Mouse (Mus musculus) neural tube, embryonic 14.5 days (tissue): ENCODE data around the gene Nxn. TPM values are rescaled to one million over a fixed set of nuclear protein-coding genes. Genes with fewer than 3 reads are reported as not detected.

Experiments
- ATAC-seq: fragments of 200-750 bp; cut with Nextera tagmentation; 2 replicates; pipeline ENCODE4 v1.8.0; 2017; ENCODE audit warnings: low read depth, mild to moderate bottlenecking, moderate TSS enrichment, moderate library complexity
- H3K27ac ChIP-seq: fragments of 300-500 bp; sonication (generic); 2 replicates; pipeline ENCODE4 v1.5.1; 2014; ENCODE audit warnings: low read depth, mild to moderate bottlenecking, control low read depth, low read length, moderate library complexity, mixed read lengths
- H3K27me3 ChIP-seq: fragments of 300-500 bp; sonication (generic); 2 replicates; pipeline ENCODE4 v1.6.1; 2014; ENCODE audit warnings: low read length; ENCODE audit not compliant: control insufficient read depth, insufficient read depth
- H3K36me3 ChIP-seq: fragments of 300-500 bp; sonication (generic); 2 replicates; pipeline ENCODE4 v1.6.1; 2014; ENCODE audit warnings: low read length, mixed read lengths; ENCODE audit not compliant: control insufficient read depth, insufficient read depth
- H3K4me1 ChIP-seq: fragments of 300-500 bp; sonication (generic); 2 replicates; pipeline ENCODE4 v1.6.1; 2014; ENCODE audit warnings: low read length; ENCODE audit not compliant: control insufficient read depth, insufficient read depth
- H3K4me2 ChIP-seq: fragments of 300-500 bp; sonication (generic); 2 replicates; pipeline ENCODE4 v1.6.1; 2014; ENCODE audit warnings: mild to moderate bottlenecking, low read depth, low read length, control low read depth
- H3K4me3 ChIP-seq: fragments of 300-500 bp; sonication (generic); 2 replicates; pipeline ENCODE4 v1.5.1; 2014; ENCODE audit warnings: low read depth, low read length, control low read depth, mixed read lengths
- H3K9ac ChIP-seq: fragments of 300-500 bp; sonication (generic); replicated peaks from 2 replicates; pipeline ENCODE4 v1.6.1; 2014; ENCODE audit warnings: low read depth, mild to moderate bottlenecking, control low read depth, low read length, mixed read lengths
- H3K9me3 ChIP-seq: fragments of 300-500 bp; sonication (generic); 2 replicates; pipeline ENCODE4 v1.6.1; 2016; ENCODE audit warnings: low read length; ENCODE audit not compliant: control insufficient read depth
- WGBS: fragments of 180-500 bp; shearing (Covaris S2); extraction: QIAGEN DNeasy Blood & Tissue Kit; methylation state at CpG from one replicate; pipeline ENCODE4 v1.1.7; 2014; 5-methylcytosine and 5-hydroxymethylcytosine counted together
- polyA plus RNA-seq: library from polyadenylated mRNA; unstranded; fragments of >200 nt; fragmentation: Nextera tagmentation; extraction: Ambion mirVana; gene quantifications from 2 replicates; pipeline ENCODE4 v1.2.1, GENCODE M21; 2014

Nxn gene
- polyA plus RNA-seq, 1 experiment from 2014 or later: 23.5 TPM

DNA sequence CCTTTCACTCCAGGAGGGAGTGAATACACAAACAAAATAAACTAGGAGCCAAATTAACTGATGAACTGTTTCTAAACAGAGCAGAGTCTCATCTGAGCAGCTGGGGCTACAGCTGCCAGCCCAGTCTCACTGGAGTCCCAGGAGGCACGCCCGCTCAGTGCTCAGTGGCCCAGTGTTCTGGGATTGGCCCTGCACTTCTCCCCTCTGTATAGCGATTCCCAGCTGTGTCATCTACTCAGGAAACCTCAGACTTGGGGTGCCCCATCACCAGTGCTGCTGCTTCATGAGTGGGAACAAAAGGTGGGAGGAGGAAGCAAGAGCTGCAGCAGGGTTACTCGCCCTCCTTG, 145.0 kb downstream of the Nxn start:
- Histone ChIP-seq H3K9ac (no peak overlapping the region), H3K9me3 (no peaks in the 10 kb centered on the region), H3K4me2 (no peak overlapping the region), H3K27me3 (no peaks in the 10 kb centered on the region), H3K36me3 (peaks cover 16% of the 10 kb centered on the region; the same call in 1 of the 2 replicates), H3K4me1 (0 out of 2 replicates have a peak, but pooled peaks cover 5% of the 10 kb centered on the region), H3K27ac (no peak overlapping the region), H3K4me3 (no peak overlapping the region)
- WGBS: 40% methylated on average over 4 of the region's 4 CpGs
- peak; percentile 35; the same call in 1 of the 2 replicates for ATAC-seq

DNA sequence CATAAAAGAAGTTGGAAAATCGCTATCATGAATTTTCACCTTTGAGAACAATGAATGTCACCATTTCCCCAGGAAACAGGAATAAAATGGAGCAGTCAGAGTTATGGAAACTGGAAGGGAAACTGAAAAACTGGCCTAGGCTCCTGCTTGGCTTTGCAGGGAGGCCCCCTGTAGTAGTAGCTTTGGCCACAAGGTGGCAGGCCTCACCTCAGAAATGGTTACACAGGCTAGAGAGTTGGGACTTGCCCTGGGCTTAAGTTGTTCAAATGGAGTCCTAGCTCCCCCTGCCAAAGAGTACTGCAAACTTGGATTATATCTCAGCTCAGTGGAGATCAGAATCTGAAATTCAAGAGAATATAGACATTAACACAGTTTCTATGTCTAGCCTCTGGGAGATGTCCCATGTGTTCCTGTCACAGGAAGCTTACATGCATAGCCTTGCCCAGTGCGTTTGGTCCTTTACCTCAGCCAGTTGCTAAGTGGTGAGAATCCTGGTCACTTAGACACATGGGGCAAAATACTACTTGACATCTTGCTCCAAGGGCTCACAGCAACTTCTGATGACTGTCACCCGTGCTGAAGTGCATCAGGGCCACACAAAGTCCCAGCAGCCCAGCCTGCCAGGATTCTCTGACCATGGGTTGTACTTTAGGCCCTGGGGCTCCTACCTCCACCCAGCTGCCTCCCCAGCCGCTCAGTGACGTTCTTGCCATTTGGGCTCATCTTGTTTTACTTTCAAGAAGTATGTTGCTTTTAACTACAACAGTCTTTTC, 145.6 kb downstream of the Nxn start:
- WGBS: 26% methylated on average over 5 of the region's 5 CpGs
- H3K4me3 ChIP-seq: no peak overlapping the region
- no peak overlapping the region for H3K27ac ChIP-seq

DNA sequence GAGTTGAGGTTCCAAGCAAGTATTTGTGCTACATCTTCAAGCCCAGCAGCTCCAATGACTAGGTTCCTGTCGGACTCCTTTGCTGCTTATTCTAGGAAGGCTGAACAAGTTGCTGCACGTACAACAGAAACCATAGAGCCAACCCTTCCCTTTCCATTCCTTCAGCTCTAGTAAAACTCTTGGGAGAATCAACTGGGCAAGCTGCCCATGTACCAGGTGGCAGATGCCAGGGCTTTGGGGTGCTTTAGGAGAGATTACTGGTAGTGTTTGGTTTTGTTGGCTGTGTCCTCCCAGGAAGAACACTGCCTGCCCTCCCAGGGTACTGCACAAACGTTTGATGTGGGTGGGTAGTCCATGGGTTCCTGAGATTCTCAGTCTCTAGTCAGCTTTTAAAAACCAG, 146.9 kb downstream of the Nxn start:
- 0 out of 2 replicates have a peak, but pooled peaks cover 12% of the 10 kb centered on the region for H3K36me3 ChIP-seq
- no peak for ATAC-seq
- no peak overlapping the region for H3K4me2 ChIP-seq
- WGBS: 57% methylated on average over 3 of the region's 3 CpGs
- no peak overlapping the region for H3K9ac ChIP-seq
- no peaks in the 10 kb centered on the region for H3K27me3 ChIP-seq
- H3K9me3 ChIP-seq: no peaks in the 10 kb centered on the region
- no peak overlapping the region for H3K4me3 ChIP-seq
- H3K4me1 ChIP-seq: 0 out of 2 replicates have a peak, but pooled peaks cover 5% of the 10 kb centered on the region
- no peak overlapping the region for H3K27ac ChIP-seq

More for the DNA sequence above, 145.6 kb downstream of the Nxn start:
- H3K4me1 ChIP-seq: 0 out of 2 replicates have a peak, but pooled peaks cover 5% of the 10 kb centered on the region
- H3K4me2 ChIP-seq: no peak overlapping the region
- H3K36me3 ChIP-seq: peaks cover 16% of the 10 kb centered on the region; the same call in 1 of the 2 replicates
- ATAC-seq: peak; percentile 84
- H3K9ac ChIP-seq: no peak overlapping the region
- no peaks in the 10 kb centered on the region for H3K27me3 ChIP-seq
- no peaks in the 10 kb centered on the region for H3K9me3 ChIP-seq

DNA sequence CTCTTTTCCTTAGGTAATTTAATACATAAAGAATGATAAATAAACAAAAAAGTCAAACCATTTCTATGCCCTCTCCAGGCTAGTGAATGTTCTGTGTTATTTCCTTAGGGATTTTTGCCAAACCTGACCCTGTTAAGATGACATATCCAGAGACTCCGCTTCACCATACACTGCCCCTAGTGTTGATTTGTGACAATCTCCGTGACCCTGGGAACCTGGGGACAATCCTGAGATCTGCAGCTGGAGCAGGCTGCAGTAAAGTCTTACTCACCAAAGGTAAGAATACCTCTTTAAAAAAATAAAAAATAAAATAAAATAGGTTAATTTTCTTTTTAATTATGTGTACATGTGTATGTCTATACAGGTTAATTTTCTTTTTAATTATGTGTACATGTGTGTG, 151.7 kb downstream of the Nxn start:
- Histone ChIP-seq H3K4me2 (no peak overlapping the region), H3K9me3 (no peaks in the 10 kb centered on the region), H3K4me1 (peaks cover 10% of the 10 kb centered on the region), H3K4me3 (no peak overlapping the region), H3K9ac (no peak overlapping the region), H3K36me3 (0 out of 2 replicates have a peak, but pooled peaks cover 12% of the 10 kb centered on the region), H3K27ac (no peak overlapping the region), H3K27me3 (no peaks in the 10 kb centered on the region)
- 50% methylated on average over 2 of the region's 2 CpGs for WGBS
- no peak for ATAC-seq

DNA sequence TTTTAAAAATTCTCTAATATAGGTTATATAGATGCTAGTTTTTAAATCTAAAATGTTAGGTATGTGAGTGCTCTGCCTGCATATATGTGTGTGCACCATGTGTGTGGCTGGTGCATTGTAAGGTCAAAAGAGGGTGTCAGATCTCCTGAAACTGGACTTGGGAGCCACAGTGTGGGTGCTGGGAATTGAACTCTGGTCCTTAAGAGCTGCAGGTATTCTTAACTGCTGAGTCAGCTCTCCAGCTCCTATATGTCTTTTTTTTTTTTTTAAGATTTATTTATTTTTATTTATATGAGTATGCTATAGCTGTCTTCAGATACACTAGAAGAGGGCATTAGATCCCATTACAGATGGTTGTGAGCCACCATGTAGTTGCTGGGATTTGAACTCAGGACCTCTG, 152.5 kb downstream of the Nxn start:
- Histone ChIP-seq H3K4me2 (no peak overlapping the region), H3K9me3 (no peaks in the 10 kb centered on the region)

DNA sequence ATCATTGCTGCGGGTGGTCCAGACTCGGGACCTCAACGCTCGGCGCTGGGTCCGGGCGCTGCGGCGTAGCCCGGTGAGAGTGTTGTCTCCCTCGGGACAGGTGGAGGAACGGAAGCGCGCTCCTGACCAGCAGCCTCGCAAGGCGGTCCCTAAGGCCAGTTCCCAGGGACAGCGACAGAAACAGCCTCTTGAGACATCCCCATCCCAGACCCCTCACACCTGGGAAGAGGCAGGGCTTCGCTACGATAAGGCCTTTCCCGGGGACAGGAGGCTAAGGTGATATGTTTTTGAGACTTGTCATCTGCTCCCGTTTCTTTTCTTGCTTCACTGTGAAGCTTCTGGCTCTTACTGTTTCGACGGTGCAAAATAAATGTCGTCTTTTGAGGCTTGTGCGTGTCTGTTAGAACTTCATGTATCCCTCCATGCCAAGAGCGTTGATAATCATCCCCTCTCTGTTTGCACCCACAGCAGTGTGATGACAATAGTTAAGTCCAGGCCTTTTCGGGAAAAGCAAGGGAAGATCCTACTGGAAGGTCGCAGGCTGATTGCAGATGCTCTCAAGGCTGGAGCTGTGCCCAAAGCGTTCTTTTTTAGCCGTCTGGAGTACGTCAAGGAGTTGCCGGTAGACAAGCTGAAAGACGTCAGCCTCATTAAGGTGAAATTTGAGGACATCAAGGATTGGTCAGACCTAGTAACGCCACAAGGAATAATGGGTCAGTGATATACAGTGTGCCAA, 155.0 kb downstream of the Nxn start:
- H3K9me3 ChIP-seq: no peaks in the 10 kb centered on the region
- WGBS: 3% methylated on average over 34 of the region's 34 CpGs
- H3K4me3 ChIP-seq: peak overlapping the region; percentile 88
- no peak; the same call in 1 of the 2 replicates for ATAC-seq
- no peaks in the 10 kb centered on the region for H3K27me3 ChIP-seq
- peak overlapping the region; percentile 81 for H3K9ac ChIP-seq
- peak overlapping the region; percentile 72 for H3K27ac ChIP-seq
- peaks cover 10% of the 10 kb centered on the region for H3K4me1 ChIP-seq
- peak overlapping the region; percentile 65 for H3K4me2 ChIP-seq
- peaks cover 16% of the 10 kb centered on the region for H3K36me3 ChIP-seq

More for the DNA sequence above, 152.5 kb downstream of the Nxn start:
- no peak overlapping the region for H3K27ac ChIP-seq
- peaks cover 10% of the 10 kb centered on the region for H3K4me1 ChIP-seq
- H3K27me3 ChIP-seq: no peaks in the 10 kb centered on the region
- 0 out of 2 replicates have a peak, but pooled peaks cover 12% of the 10 kb centered on the region for H3K36me3 ChIP-seq
- H3K4me3 ChIP-seq: no peak overlapping the region
- no peak overlapping the region for H3K9ac ChIP-seq
- ATAC-seq: no peak

DNA sequence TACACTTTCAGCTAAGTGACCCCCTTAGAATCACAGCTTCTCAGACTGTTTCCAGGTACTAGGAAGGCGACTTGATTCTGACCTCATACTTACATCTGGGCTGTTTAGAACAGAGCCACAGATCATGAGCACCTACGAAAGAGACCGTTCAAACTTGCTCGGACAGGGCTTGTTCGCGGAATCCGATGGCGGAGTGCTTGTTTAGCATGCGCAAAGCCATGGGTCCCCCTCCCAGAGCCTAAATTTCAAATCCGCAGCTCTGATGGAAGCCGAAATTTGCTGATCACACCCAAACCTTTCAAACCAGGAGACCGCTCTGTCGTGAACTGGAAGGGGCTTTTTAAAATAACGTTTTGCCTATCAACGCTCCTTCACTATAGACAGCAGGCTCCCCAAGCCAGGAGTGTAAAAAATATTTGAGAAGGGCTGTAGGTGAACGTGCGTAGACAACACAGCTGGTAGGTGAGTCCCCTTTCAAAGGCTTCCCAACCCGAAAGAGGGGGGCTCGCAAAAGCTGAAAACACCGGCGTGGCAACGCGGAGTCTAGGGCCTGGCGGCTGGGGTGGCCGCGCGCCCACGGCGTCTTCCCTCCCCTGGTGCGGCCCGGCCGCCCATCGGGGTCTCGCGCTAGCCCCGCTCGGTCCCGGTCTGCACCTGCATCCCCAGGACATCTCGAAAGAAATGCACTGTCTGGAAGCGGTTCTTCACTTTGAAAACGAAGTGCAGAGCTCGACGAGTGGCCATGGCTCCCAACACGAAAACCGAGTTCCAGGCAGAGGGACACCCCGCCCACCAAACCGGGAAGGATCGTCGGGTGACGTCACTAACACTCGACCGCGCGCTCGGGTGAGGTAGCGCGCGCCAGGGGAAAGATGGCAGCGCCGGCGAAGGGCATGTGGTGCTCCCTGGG, 155.8 kb downstream of the Nxn start, which contains the start of the genes Mrm3 and Glod4:
Gene Mrm3 (plus strand): TSS at position 815 of the 910 bp plus-strand sequence.
Gene Glod4 (minus strand): TSS at position 825 of the 910 bp plus-strand sequence.
- Histone ChIP-seq H3K27ac (peak within 1 kb of the TSS; percentile 72), H3K4me1 (peaks cover 10% of the 10 kb centered on the region), H3K4me3 (peak within 1 kb of the TSS; percentile 88), H3K9ac (peak within 1 kb of the TSS; percentile 81), H3K36me3 (peaks cover 15% of the 10 kb centered on the region), H3K4me2 (peak within 1 kb of the TSS; percentile 65), H3K9me3 (no peaks in the 10 kb centered on the region), H3K27me3 (no peaks in the 10 kb centered on the region)
- under 1% methylated on average over 61 of the region's 61 CpGs for WGBS
- ATAC-seq: peak; percentile 87

DNA sequence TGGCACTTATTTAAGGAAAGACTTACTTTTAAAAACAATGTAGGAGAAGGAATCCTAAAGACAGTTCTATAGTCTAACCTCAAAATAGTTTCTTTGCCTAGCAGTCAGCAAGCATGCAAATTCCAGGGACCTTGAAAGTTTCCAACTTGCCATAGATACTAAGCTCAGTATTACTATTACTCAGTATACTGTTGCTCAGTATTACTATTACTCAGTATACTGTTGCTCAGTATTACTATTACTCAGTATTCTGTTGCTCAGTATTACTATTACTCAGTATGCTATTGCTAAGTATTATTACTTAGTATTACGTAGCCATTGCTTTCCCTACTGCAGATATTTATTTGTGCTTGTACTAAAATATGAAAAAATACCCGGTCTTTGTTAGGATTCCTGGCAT, 159.2 kb downstream of the Nxn start:
- Histone ChIP-seq H3K4me2 (no peak overlapping the region), H3K36me3 (peaks cover 24% of the 10 kb centered on the region), H3K9me3 (no peaks in the 10 kb centered on the region), H3K27me3 (no peaks in the 10 kb centered on the region), H3K27ac (no peak overlapping the region), H3K9ac (no peak overlapping the region), H3K4me3 (no peak overlapping the region), H3K4me1 (peaks cover 10% of the 10 kb centered on the region)
- ATAC-seq: no peak
- 98% methylated on average over 2 of the region's 2 CpGs for WGBS
